Mouse (Mus musculus) heart, postnatal 25 days (tissue): Measurements from ENCODE around the gene Cfap300. TPM values are rescaled to one million over a fixed set of nuclear protein-coding genes. Genes with fewer than 3 reads are reported as not detected.

Source experiments
- DNase-seq: peaks from one replicate; pipeline ENCODE4 v3.0.0; 2022; ENCODE audit warnings: low spot score
- intact Hi-C: fragments of 180-260 bp; cut with DNase I; formaldehyde crosslinking; loops from one replicate; pipeline ENCODE4 v1.15.1; 2025
- total RNA-seq, 2 experiments: library from RNA; stranded (reverse); gene quantifications; 2 replicates each; pipeline ENCODE4 v1.2.3; 2021

Cfap300 gene
- total RNA-seq, 2 experiments from 2014 or later = 0.73 to 1.2 TPM

DNA sequence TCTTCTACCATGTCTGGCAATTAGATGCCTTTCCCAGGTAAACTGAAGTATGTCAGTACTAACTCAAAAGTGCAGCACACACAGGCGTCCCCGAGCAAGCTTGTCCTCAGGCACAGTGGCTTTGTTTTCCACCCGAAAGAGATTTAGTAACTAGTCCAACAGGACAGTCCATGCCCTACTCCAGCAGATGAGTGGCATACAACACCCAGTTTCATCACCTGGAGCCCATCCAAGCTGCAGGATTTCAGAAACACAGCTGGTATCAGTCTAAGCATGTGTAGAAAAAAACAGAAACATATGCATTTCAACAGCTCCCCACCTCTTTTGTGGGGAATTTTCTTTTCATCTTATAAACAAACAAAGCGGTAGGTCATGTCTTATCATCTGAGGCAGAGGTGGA, 51.7 kb downstream of the Cfap300 start:
- intact Hi-C loops = no loop called here
- DNase-seq = no peak

DNA sequence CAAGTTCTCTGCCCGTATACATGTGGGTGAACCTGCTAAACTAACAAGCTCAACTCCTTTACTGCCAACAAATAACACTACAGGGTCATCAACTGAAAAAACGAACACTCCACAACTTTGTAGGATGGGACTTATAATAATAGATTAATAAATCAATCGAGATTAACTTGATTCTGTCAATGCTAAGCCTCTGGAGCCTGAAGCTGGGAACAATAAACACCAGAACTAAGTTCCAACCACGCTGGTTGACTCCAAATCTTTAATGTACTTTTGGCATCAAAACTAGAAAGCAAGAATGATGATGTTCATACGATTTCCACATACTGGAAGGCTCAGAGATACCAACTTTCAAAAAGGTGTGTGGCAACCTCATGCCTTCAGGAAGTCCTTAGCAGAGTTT, 55.5 kb downstream of the Cfap300 start:
- DNase-seq = no peak
- intact Hi-C loops = no loop called here

DNA sequence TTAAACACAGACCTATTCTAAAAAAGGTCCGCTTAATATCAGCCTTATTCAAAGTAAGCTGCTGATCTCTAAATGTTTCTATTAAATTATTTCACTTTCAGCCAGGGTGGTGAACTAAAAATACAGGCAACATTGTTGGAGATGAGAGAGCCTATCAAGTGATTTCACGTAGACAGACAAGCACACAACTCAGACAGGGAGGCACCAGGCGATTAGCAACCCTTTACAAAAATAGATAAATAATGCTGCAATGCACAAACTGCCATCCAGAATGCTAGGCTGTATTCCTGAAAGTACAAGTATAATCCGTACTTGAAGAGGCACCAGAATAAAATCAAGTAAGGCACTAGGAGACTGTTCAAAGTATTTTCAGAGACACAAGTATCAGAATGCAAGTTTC, 58.3 kb downstream of the Cfap300 start:
- DNase-seq = no peak

DNA sequence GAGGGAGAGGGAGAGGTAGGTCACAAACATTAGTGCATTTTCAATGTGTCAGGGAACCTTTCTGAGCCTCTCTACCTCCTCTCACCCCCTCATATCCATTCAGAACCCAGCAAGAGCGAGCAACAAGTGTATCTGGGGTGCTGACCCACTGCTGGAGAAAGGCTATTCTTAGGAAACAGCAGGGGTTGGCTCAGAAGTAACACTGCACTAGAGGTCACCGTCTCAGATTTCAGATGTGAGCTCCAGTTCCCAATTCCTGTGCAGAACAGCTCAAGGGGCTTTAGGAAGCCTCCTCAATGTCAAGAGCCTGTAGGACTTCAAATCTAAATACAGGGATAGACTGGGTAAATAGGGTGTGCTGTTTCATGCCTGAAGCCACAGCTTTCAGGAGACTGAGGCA, 59.0 kb downstream of the Cfap300 start:
- intact Hi-C loops = loop anchor here (2.0 kb wide), 1 partner anchor 19 kb away; no protein-coding TSS in a partner anchor
- DNase-seq = no peak

More for the DNA sequence above, 58.3 kb downstream of the Cfap300 start:
- intact Hi-C loops = loop anchor here (2.0 kb wide), 1 partner anchor 19 kb away; no protein-coding TSS in a partner anchor

- intact Hi-C loops = no loop called here
- no peak for DNase-seq
These were observed 62.5 kb downstream of the Cfap300 start for GRCm38 (mm10) chr9:7980162-7980561.

- no peak for DNase-seq
These were observed 63.3 kb downstream of the Cfap300 start for GRCm38 (mm10) chr9:7979153-7979916.

DNA sequence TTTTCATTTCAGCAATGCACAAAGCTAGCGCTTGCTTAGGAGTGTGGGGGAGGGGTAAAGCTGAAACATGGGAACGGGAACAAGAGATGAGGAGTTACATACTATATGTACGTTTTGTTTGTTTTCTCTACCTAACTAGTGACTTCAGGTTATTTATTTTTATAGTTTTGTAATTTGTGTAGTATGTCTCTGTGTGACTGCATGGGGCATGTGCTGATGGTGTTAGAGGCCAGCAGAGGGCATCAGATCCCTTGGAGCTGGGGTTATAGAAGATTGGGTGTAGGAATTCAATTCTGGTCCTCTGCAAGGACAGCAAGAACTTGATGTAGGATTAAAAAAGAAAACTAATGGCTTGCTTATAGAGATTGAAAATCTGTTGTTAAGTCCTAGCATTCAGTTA, 64.1 kb downstream of the Cfap300 start:
- intact Hi-C loops = no loop called here
- DNase-seq = no peak

More at GRCm38 (mm10) chr9:7979153-7979916, 63.3 kb downstream of the Cfap300 start:
- intact Hi-C loops = no loop called here

DNA sequence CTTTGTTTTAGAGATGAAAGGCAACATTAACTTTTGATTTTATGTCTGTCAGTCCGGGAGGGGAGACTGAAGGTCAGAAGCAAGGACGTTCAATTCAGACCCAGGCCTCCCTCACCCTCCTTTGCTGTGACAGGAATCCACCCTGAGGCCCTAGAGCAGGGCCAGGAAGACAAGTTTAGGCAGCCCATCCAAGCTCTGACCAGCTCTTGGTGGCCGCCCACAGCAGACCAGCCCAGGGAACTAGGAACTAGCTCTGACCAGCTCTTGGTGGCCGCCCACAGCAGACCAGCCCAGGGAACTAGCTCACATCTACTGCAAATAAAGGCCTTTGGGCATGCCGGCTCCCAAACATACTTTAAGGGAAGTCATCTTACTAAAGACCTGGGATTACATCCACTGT, 65.0 kb downstream of the Cfap300 start:
- intact Hi-C loops = loop anchor here (2.0 kb wide), 1 partner anchor 15 kb away; no protein-coding TSS in a partner anchor
- no peak for DNase-seq

DNA sequence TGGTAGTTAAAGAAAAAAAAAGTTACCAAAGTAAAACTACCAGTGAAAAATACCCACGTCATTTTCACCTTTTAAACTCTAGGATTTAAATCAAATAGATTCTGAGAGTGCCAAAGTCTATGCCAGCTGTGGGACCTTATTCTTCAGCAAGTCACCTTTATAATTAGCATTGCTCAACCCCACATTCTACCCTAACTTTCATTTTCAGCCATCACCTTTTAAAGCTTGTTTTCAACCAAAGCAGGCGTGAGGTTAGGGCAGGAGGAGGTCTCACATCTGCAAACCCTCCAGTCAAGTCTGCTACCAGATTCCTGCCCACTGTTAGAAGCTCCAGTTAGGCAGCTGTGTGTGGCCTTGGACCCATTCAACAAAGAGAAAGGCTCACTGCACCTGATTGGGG, 70.6 kb downstream of the Cfap300 start:
- DNase-seq = no peak
- intact Hi-C loops = no loop called here

Other genes starting within 250 kb of the Cfap300 start
- gene Birc2, start 205.8 kb downstream of the Cfap300 start, total RNA-seq = 10 to 100 TPM; 23.6 to 24.8 TPM
- 1 to 10 TPM; 8.1 to 9.0 TPM for gene Birc3, start 169.6 kb downstream of the Cfap300 start, total RNA-seq
- gene Yap1, start 38.2 kb downstream of the Cfap300 start, total RNA-seq = 10 to 100 TPM; 61.1 to 62.8 TPM
- 1 to 10 TPM; 2.3 to 3.4 TPM for gene Cep126, start 91.5 kb upstream of the Cfap300 start, total RNA-seq